Mouse (Mus musculus) urinary bladder, adult 18-20 months (tissue): Measurements from ENCODE around the gene Srgap2.
"Not testable (repeated sequence)": the region's sequence is repeated elsewhere in the genome, so short reads cannot be mapped to it uniquely, and the experiment has no call there.

Experiments used
- DNase-seq, 2 experiments: peaks; one replicate each; pipeline ENCODE4 v3.0.0; 2022; ENCODE audit warnings: low spot score in 2 of 2, mixed read lengths in 2 of 2

Gene Srgap2

DNA sequence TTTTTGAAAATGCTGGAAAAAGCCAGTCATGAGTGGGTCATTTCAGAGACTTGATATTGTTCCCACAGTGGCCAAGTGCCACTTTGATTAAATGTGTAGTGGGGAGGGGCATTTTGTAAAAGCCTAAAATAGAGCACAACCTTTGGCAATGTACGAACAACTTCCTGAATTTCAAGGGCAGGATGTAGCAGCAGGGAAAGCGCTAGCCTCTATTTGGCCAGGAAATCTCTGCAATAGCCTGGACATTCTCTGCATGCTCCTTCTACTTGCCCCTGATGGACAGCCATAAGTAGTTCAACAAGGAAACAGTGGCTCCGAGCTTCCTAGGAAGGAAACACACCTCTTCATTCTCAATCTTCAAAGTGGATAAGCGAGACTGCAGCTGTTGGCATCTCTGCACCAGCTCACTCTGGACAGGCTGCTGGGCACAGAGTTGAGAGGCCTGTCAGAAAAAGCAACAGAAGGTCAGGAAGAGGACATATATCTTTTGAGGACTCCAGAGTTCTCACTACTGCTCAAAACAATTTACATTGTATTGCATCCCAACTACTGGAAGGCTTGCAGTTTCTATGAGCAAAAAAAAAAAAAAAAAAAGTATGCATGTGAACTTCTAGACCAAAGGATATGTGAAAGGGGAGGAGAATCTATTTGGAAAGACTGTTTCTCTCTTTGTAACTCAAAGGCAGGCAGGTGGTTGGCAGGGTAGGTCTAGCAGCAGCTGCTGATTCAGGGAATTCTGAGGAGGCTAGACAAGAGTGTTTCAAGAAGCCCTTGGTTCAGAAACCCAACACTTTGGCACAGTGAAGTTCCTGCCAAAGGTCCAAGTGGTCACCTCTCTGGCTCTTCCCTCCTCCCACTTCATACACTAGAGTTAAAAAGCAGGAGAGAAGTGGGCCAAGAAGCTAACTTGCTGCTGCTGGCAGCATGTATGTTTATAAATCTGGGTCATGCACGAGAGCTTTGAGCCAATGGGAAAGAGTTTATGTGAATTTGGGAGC lies 181.4 kb downstream of the Srgap2 start:
- no peak for DNase-seq

DNA sequence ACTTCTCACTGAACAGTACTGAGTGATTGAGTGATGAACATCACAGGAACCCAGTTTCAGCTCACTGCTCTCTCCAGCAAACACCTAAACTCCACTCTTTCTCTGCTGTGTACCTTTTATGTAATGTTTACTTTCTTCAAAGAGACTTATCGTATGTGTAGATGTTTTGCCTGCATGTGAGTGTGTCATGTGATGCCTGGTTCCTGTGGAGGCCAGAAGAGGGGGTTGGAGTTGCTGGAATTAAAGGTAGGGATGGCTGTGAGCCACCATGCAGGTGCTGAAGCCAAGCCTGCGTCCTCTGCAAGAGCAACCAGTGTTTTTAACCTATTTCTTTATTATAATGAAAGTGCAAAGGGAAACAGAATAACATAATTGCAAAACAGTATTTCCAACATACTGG lies 182.5 kb downstream of the Srgap2 start:
- DNase-seq = no peak

DNA sequence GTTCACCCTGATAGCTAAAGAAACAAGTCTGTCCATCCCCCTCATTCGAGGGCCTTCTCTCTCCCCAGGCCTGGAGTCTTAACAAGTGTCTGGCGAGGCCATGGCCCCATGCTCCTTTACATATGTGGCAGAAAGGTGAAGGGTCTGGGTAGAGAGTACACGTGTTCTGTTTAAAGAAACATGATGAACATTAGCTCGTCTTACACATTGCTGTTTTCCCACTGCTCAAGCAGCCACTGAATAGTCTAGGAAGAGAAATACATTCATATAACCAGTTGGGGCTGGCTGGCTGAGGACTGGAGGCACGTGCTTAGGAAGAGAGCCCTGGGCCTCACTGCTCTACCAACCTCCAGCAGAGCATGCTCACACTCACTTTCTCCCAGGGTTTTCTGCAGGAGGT lies 191.1 kb downstream of the Srgap2 start:
- no peak for DNase-seq

DNA sequence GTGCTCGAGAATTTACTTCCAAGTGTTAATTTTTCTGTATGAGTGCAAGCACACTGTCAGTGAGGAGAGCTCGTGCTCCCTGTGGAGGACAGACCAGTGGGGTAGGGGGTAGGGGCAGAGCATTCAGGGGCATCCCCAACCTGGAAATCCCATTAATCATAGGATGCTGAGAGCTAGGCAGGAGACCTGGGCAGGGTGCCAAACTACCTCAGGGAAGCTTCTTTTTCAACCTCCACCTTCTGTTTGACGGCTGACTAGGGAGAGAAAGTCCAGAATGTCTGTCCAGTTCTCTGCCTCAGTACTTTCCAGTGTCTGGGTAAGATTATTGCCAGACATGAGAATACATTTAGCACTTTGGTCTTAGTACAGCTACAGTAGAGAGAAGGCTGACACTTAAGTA lies 191.5 kb downstream of the Srgap2 start:
- DNase-seq = no peak

DNA sequence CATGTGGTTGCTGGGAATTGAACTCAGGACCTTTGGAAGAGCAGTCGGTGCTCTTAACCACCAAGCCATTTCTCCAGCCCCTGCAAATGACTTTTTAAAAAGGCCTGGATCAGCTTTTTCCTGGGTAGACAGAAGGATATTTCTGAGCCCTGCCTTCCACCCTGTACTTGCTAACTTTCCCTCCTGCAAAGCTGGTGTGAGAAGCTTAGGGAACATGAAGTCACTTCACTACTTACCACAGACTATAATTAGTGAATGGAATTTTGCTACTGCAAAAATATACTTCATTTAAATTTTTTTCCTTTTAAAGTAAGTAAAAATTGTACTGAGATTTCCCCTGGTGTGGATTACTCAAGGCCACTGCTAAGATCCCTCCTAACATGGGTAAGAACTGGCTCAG lies 196.0 kb downstream of the Srgap2 start:
- no peak for DNase-seq

DNA sequence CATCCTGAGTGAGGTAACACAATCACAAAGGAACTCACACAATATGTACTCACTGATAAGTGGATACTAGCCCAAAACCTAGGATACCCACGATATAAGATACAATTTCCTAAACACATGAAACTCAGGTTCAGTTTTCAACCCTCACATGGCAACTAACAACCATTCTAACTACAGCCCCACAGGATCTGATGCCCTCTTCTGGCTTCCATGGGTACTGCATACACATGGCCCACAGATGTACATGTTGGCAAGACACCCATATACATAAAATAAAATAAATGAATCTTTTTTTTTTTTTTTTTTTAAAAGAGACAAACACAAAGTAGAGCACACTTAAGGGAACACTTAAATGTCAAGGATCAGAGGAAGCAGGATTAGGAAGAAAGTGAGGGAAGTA lies 198.1 kb downstream of the Srgap2 start:
- not testable (repeated sequence) for DNase-seq

DNA sequence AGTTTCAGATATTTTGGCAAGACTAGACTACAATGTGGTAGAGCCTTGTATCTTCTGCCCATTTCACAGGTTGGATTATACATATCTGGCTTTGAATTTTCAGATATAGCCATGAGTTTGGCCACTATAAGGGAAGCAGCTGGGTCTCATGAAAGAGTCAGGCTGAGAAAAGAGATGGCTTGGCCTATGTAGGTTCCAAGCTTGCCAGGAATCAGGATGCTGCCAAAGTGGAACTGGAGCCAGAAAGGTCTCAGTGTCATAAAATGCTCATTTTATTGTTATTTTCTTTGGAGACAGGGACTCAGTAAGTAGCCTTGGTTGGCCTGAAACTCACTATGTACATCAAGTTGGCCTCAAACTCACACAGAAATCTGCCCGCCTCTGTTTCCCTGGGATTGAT lies 200.0 kb downstream of the Srgap2 start:
- no peak for DNase-seq

DNA sequence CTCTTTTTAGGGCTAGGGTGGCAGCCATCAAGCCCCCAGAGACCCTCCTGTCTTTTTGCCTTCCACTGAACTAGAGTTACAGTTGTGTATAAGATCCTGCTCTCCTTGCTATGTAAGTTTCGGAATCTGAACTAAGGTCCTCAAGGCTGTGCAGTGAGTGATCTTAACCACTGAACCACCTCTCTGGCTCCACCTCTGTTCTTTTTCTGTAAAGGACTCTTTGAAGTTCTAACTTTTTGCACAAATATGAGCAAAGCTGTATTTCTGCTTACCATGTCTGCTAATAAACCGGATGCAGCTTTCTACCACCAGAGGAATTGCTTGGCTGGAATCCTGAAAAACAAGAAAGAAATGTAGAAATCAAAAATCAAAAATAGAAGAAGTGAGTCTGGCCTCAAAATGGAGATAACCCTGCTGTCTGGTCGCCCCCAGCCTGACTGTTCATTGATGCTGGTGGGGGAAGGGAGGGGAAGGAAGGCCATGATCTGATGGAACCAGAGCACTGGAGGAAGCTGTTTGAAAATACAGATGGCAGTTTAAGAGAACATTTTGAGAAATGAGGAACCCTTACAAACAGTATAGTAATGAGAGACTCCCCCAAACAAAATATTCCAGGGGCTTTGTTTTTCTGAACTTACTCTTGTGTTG lies 202.2 kb downstream of the Srgap2 start:
- no peak for DNase-seq

DNA sequence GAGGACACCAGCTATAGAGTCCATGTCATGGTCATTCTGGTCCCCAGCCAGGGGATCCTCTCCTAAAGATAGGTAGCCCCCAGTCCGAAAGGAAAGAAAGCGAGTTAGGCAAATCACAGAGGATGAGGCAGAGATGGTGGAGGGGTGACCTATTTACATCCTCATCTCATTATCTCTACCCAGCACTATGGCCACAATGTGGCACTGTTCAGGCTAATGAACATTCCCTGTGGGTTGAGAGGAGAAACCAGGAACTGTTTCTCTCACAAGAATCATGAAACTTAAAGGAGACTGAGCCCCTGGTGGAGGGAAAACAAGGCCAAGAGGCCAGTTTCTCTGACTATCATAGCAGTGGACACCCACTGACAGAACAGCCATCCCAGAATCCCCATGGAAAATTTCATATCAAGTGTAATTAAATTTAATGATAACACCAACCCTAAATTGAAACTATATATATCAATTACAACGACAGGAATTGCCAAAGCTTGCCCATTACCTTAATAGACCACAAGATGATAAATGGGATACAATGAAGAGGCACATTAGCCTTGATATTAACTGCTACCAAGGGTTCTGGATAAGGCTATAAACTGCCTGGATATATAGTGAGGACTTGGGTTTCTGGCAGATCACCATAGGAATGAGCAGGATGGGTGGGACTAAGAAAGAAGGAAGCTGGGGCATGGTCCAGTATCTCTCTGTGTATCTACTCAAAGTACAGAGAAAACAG lies 207.4 kb downstream of the Srgap2 start:
- DNase-seq = no peak

DNA sequence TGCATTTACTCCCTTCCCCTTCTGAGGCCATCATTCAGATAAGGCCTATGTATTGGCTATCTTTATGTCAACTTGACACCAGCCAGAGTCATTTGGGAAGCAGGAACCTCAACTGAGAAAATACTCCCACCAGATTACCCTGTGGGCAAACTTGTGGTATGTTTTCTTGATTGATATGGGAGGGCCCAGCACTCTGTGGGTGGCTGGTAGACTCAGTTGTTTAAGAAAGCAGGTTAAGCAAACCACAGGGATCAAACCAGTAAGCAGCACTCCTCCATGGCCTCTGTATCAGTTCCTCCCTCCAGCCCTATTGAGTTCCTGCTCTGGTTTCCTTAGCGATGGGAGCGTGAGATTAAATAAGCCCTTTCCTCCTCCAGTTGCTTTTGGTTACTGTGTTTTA lies 208.8 kb downstream of the Srgap2 start:
- no peak for DNase-seq

DNA sequence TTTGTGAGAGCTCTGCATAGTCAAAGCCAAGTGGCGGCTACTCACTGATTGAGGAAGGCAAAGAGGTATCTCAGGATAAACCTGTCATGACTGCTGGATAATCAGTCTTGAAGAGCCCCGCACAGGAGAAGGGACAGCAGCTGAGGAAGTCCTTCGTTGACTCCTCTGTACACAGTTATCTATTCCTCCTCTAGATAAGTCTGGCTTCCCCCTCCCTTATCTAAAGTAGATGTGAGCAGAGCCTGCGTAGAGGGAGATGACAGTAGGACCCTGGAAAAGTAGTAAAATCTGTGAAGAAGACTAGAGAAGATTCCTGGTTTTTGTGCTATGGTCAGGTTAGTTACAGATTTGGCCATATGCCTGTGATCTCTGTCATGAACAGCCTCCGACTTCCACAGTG lies 209.5 kb downstream of the Srgap2 start:
- no peak for DNase-seq

DNA sequence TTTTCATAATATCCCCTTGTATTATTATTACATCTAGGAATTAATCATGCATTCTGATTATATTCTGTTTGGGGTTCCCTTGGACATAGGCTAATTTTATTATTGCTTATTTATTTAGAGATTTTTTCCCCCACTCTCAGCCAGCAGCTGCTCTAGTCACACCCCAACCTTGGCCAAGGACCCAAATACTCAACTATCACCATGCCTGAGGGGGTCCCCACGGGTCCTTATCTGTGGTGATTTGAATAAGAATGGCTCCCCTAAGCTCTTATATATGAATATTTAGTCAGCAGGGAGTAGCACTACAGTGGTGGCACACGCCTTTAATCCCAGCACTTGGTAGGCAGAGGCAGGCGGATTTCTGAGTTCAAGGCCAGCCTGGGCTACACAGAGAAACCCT lies 215.9 kb downstream of the Srgap2 start:
- DNase-seq = no peak

DNA sequence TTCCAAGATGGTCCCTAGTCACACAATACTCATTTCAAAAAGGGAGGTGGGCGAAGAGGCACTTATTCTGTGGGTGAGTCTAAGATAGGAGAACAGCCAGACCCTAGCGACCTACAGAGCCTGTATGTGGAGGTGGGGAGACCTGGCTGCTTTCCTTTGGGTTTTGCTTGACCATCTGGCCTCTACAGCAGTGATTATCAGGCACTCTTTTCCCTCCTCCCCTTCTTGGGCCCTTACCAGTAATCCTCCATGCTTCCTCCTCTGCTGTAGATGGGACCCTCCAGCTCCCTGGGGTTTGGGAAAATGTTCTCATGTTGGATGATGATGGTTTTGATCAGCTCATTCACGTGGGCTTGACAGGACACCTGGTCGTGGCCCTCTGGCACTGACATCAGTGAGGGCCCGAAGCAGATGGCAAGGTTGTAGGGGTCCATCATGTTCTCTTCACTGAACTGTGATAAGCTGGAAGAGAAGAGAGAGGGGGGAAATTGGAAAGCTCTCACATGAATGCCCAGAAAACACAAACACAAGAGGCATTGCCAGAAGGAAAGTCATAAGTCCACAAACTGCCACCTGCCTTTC lies 216.8 kb downstream of the Srgap2 start:
- no peak for DNase-seq

DNA sequence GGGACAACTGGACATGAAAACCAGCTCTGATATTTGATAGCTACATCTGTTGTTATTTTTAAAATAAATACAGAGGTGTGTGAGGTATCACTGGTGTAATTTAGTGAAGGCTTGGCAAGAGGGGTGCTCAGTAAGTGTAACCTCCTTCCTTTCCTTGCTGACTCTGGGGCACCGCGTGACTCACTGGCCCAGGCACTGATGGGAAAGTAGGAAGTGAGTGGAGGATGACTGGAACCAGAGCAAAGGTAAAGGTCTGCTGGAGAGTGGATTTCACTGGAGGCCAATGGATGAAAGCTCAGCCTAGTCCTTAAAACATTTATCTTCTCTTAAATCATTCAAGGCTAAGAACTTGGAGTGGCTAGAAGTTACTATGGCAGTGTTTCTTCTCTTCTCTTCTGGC lies 226.4 kb downstream of the Srgap2 start:
- DNase-seq = no peak

DNA sequence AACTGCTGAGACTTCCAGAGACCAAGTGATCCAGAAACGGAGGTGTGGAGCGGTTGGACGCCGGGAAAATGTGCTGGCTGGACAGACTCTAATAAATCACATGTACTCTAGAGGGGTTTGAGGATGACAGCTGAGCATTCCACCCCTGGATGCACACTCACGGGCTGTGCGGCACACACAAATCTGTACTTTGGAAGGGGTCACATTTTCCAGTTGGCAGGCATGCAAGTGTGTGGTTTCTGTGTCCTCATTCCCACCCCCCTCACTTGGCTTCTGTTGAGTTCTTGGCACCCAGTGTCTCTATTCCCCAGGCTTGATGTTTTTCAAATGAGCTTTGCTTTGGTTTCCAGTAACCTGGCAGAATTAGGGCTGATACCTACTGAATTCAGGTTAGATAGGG lies 227.4 kb downstream of the Srgap2 start:
- no peak for DNase-seq

DNA sequence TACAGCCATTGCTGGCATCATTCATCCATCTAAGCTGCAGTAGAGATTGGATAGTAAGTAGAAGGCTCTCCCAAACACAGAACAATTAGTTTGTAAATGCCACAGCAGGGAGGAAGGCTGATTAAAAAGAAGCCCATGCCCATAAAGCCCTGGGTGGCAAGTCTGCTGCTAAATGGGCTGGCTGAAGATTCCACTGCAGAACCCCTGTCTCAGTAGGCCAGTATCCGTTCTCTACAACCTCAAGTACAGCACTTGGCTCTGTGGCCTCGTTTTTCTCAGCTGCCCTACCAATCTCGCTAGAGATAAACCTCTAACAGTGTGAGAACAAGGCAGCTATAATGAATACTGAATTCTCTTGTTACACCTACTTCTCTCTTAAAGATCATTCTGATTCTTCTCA lies 227.9 kb downstream of the Srgap2 start:
- no peak for DNase-seq

DNA sequence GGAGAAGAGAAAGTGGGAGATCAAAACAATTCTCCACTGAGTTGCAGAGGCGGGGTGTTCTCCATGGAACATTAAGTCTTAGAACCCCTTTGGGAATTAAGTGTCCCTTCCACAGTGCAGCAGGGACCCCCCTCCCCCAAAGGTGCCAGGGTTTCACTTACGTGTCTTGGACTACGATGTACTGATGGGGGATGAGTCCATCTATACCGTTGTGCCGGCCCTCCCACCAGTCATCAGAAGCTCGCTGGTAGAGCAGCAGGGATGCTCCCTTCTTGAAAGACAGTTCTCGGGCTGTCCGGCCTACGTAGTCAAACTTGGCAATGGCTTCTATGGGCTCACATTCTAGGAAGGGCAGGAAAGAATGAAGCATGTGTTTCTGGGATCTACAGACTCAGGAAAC lies 229.0 kb downstream of the Srgap2 start:
- DNase-seq = no peak

DNA sequence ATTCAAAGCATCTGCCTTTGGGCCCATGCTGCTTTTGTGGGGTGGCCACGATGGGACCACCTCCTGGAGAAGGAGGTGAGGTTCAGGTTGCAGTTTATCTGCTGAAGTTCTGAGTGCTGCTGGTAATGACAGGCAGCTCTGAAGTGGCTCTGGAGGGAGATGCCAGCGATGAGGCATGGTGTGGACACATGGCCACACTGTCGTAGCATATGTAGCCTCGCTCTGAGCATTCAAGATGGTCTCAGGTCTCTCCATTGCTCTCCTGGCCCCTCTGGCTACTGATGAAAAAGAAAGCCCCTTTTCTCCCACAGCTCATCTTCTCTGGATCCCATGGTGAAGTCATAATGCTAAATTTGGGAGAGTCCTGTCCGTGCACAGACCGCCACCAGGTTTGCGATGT lies 230.4 kb downstream of the Srgap2 start:
- DNase-seq = no peak

DNA sequence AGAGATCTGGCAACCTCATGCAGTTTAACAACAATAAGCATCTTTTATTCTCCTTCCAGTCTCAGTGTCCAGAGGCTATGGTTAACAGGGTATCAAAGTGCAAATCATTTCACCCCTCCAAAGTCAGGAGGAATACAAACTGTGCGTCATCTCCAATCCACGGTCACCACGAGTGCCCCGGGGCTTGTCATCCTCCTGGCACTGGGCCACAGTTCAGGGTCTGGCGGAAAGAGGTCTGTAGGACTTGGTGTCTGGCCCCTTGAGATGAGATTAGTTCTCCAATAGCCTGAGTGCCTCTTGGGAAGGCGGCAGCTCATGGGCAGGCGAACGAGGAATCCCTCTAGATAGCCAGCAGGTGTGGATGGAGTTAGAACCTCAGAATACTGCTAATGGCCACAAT lies 232.0 kb downstream of the Srgap2 start:
- no peak for DNase-seq

DNA sequence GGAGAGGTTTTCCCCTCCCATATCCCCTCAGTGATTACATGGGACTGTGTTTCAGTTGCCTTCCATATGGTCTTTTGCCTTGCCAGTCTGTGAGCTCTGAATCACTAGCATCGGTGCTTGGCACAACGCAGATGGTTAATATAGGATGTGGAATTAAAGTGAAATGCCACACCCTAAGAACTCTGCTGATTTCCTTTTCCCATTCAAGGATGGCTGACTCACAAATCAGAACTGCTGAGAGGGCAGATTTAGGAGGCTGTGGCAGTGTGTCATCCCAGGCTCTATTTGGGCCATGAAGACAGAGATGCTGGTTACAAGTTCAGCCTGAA lies 233.3 kb downstream of the Srgap2 start:
- no peak for DNase-seq

DNA sequence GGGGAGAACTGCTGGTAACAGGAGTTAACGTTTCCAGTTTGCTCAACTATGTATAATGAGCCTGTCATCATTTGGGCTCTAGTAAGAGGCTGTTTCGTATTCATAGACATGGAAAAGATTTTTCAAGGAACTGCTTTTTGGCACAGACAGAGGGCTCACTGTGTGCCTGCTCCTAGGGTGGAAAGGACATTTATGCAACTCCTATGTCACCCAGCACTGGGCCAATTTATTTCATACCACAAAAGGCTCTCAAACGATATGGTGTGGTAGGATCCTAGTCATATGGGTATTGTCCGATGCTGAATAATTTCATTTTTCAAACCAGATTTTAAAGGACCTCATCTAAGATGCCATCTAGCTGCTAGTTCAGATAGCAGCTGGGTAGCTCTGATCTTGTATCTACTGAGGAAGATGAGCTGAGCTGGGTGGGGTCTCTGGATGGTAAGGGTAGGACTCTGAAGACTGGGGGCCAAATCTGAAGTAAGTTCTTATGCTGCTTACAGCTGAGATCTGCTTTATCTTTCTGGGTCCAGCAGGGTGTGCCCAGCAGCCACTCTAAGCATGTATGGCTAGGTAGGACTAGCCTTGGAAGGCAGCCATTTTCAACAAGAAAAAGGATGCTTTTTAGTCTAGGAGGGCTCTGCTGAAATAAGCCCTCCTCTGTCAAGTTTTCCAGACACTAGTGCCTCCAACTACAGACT lies 233.8 kb downstream of the Srgap2 start:
- no peak for DNase-seq

DNA sequence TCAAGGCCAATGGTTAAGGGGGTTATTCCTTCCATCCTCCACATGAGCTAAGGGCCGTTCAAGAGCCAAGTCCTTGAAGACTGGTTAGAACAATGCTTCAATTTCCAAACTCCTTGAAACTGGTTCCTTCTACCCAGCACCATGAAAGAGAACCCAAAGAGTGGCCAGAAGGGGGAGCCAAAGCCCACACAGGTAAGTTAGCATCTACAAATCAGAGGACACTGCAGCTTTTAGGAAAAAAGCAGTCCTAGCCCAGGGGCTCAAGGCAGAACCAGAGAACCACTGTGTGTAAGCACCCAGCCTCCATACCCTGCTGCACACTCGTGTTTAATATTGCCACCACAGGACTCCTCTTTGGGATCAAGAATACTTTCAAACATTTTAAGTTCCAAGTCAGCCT lies 236.5 kb downstream of the Srgap2 start:
- no peak for DNase-seq
